Mouse (Mus musculus) left cerebral cortex, postnatal 10 days (tissue): ENCODE results near the gene Lrrc59. TPM values are rescaled to one million over a fixed set of nuclear protein-coding genes. Genes with fewer than 3 reads are reported as not detected.
"Not testable (repeated sequence)": the region's sequence is repeated elsewhere in the genome, so short reads cannot be mapped to it uniquely, and the experiment has no call there.

ENCODE experiments used
- DNase-seq, 2 experiments: peaks; one replicate each; pipeline ENCODE4 v3.0.0; 2021 to 2022; ENCODE audit warnings: low spot score in 2 of 2, mixed read lengths in 1 of 2; ENCODE audit errors: extremely low spot score in 1 of 2
- intact Hi-C: fragments of 180-260 bp; cut with DNase I; formaldehyde crosslinking; loops from one replicate; pipeline ENCODE4 v1.15.1; 2025
- total RNA-seq, 2 experiments: library from RNA; stranded (reverse); gene quantifications; 2 replicates each; pipeline ENCODE4 v1.2.3; 2021

The Lrrc59 gene
- total RNA-seq, 2 experiments from 2014 or later, result 91.5 to 94.8 TPM

DNA sequence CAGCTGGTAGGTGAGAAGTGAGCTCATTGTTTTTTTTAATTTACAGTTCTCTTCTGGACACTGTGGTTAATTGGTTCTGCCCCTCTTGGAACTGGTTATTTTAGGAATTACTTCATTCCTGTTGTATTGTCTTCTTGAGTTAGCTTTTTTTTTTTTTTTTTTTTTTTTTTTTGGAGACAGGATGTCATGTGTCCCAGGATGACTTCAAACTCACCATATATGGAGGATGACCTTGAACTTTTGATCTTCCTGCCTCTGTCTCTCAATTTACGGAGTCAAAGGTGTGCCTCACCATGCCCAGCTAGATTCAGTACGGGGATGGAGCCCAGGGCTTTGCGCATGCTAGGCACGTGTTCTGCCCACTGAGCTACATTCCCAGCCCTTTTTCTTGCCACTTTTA is 52.1 kb downstream of the Lrrc59 start:
- intact Hi-C loops, result no loop called here
- no peak for DNase-seq

DNA sequence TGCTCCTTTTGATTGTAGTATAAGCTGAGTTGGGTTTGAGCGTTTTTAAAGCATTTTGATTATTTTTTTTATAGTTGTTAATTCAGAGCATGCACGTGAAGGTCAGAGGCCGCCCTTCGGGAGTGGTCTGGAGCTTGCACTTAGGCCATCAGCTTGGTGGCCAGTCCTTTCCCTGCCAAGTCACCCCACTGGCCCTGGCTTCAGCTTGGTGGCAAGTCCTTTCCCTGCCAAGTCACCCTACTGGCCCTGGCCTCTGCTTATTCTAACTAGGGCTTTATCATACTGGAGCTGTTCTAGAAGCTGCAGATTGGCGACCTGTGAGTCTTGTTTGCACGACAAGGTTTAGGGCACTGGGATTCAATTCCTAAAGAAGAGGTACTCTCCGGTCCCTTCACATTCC is 52.9 kb downstream of the Lrrc59 start:
- intact Hi-C loops, result no loop called here
- no peak for DNase-seq

DNA sequence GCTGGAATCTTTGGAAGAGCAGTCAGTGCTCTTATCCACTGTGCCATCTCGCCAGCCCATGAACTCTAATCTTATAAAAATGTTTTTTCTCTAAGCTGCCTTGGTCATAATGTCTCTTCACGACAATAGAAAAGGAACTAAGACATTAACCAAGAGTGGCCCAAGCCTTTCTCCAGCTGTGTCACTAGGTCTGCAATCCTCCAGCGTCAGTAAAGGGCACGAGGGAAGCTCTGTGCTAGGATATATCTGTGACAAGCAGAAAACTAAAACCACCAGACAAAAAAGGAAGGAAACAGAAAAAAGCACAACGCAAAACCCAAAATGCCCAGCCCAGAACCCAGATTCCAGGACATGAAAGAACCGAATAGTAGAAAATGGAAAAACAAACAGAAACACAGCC is 57.6 kb downstream of the Lrrc59 start:
- intact Hi-C loops, result no loop called here
- DNase-seq, result no peak

DNA sequence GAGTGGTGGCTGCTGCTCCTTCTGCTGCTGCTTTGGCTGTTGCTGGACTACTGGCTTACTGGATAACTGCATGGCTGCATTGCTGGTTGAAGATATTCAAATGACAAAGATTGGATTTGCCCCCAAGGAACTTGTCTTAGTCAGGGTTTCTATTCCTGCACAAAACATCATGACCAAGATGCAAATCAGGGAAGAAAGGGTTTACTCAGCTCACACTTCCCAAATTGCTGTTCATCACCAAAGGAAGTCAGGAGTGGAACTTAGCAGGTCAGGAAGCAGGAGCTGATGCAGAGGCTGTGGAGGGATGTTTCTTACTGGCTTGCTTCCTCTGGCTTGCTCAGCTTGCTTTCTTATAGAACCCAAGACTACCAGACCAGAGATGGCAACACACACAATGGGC is 62.9 kb downstream of the Lrrc59 start:
- intact Hi-C loops, result not testable (repeated sequence)

More for the DNA sequence above, 62.9 kb downstream of the Lrrc59 start:
- not testable (repeated sequence) for DNase-seq

Other genes starting within 250 kb of the Lrrc59 start
- 1 to 10 TPM; 1.6 to 2.1 TPM for gene Abcc3, start 236.8 kb upstream of the Lrrc59 start, total RNA-seq
- gene Cacna1g, start 155.6 kb upstream of the Lrrc59 start, total RNA-seq, result 100 to 1,000 TPM; 143 to 151 TPM
- gene Spata20, start 143.6 kb upstream of the Lrrc59 start, total RNA-seq, result 1 to 10 TPM in 1 of 2 experiments, under 1 TPM in 1; 0.92 to 1.5 TPM
- gene Epn3, start 129.8 kb upstream of the Lrrc59 start, total RNA-seq, result 1 to 10 TPM; 1.6 to 1.8 TPM
- gene Mycbpap, start 108.0 kb upstream of the Lrrc59 start, total RNA-seq, result 1 to 10 TPM; 1.4 to 1.6 TPM
- 10 to 100 TPM; 15.9 to 18.7 TPM for gene Rsad1, start 80.5 kb upstream of the Lrrc59 start, total RNA-seq
- gene Chad, start 64.7 kb upstream of the Lrrc59 start, total RNA-seq, result under 1 TPM; 0.26 to 0.49 TPM
- gene Acsf2, start 27.9 kb upstream of the Lrrc59 start, total RNA-seq, result 10 to 100 TPM; 13.8 to 16.3 TPM
- gene Mrpl27, start 24.0 kb downstream of the Lrrc59 start, total RNA-seq, result 10 to 100 TPM; 59.6 to 60.8 TPM
- gene Eme1, start 24.2 kb downstream of the Lrrc59 start, total RNA-seq, result under 1 TPM; 0.28 to 0.86 TPM
- gene Xylt2, start 47.7 kb downstream of the Lrrc59 start, total RNA-seq, result 10 to 100 TPM; 21.8 to 25.7 TPM
- not detected for gene Gm11541, start 74.7 kb downstream of the Lrrc59 start, total RNA-seq
- gene Cdc34b, start 112.0 kb downstream of the Lrrc59 start, total RNA-seq, result under 1 TPM in 1 of 2 experiments, not detected in 1; 0.28 TPM
- gene Tmem92, start 152.9 kb downstream of the Lrrc59 start, total RNA-seq, result under 1 TPM; 0.21 to 0.61 TPM